31 mouse cellular contexts compared by ENCODE assay signal in genomic region chr9:116542793-116543192, GRCm38 (mm10).
DNase-seq lines count a peak whose midpoint lies in the region; ATAC-seq and TF ChIP-seq lines count a peak whose summit lies in the region.
"Had no signal": no experiment of that assay in that cellular context is flagged by ENCODE, and none has a peak within 500 bp of the region (broad histone marks: within the 10 kb centered on the region; RNA-seq: fewer than 3 reads in every experiment).

No protein-coding gene starts in this region.

- intact Hi-C loops in heart, postnatal 14 days (cut with DNase I) = no loop called here

- peak; percentile 37 for DNase-seq in heart, adult 11 months
- DNase-seq in heart, postnatal 14 days = no peak
- no peak for DNase-seq in stomach, postnatal 0 days (ENCODE audit: low spot score)
- DNase-seq in lung, postnatal 10 days = peak; percentile 38
- DNase-seq in embryo, embryonic 10 days (ENCODE audit: low spot score) = no peak
- DNase-seq in layer of hippocampus, adult 9-11 months = no peak
- DNase-seq: adrenal gland, postnatal 25 days; cerebellum, adult 8-10 months; cerebellum, postnatal 36 days; embryo, embryonic 11 days; gastrocnemius, postnatal 14 days; heart, postnatal 36 days; kidney, adult 2 months; kidney, postnatal 36 days; left cerebral cortex, postnatal 4 days; liver, embryonic 13.5 days; thymus, postnatal 14 days had no signal

- H3K36me3 ChIP-seq in stomach, embryonic 15.5 days = no peaks in the 10 kb centered on the region
- no peaks in the 10 kb centered on the region for H3K36me3 ChIP-seq in stomach, postnatal 0 days (ENCODE audit: control insufficient read depth, insufficient read depth, low read length)
- H3K36me3 ChIP-seq: embryonic facial prominence, embryonic 13.5 days; forebrain, embryonic 15.5 days; heart, embryonic 10.5 days; heart, embryonic 15.5 days; hindbrain, embryonic 12.5 days; intestine, embryonic 15.5 days; limb, embryonic 15.5 days; liver, embryonic 13.5 days; midbrain, embryonic 13.5 days; neural tube, embryonic 13.5 days had no signal

- H3K9ac ChIP-seq in stomach, embryonic 15.5 days = no peak overlapping the region
- H3K9ac ChIP-seq in stomach, postnatal 0 days (ENCODE audit: low read length) = no peak overlapping the region
- H3K9ac ChIP-seq: embryonic facial prominence, embryonic 13.5 days; forebrain, embryonic 15.5 days; heart, embryonic 15.5 days; hindbrain, embryonic 12.5 days; intestine, embryonic 15.5 days; limb, embryonic 15.5 days; liver, embryonic 13.5 days; midbrain, embryonic 13.5 days; neural tube, embryonic 13.5 days had no signal

- H3K27me3 ChIP-seq in stomach, embryonic 15.5 days (replicated peaks) = no peaks in the 10 kb centered on the region
- H3K27me3 ChIP-seq in stomach, postnatal 0 days (ENCODE audit: control insufficient read depth, insufficient read depth, low read length) = no peaks in the 10 kb centered on the region
- H3K27me3 ChIP-seq: embryonic facial prominence, embryonic 13.5 days; forebrain, embryonic 15.5 days; heart, embryonic 15.5 days; hindbrain, embryonic 12.5 days; intestine, embryonic 15.5 days; limb, embryonic 15.5 days; liver, embryonic 13.5 days; midbrain, embryonic 13.5 days; neural tube, embryonic 13.5 days had no signal

- no peak overlapping the region for H3K4me2 ChIP-seq in stomach, embryonic 15.5 days
- H3K4me2 ChIP-seq in stomach, postnatal 0 days (replicated peaks; ENCODE audit: low read depth) = no peak overlapping the region
- H3K4me2 ChIP-seq: embryonic facial prominence, embryonic 13.5 days; forebrain, embryonic 15.5 days; heart, embryonic 15.5 days; hindbrain, embryonic 12.5 days; intestine, embryonic 15.5 days; limb, embryonic 15.5 days; liver, embryonic 13.5 days; midbrain, embryonic 13.5 days; neural tube, embryonic 13.5 days had no signal

- no peak for TF ChIP-seq EP300 in stomach, postnatal 0 days (optimal IDR thresholded peaks at IDR 0.05)

- peak overlapping the region; percentile 35; the same call in 1 of the 2 replicates for H3K27ac ChIP-seq in stomach, embryonic 15.5 days
- H3K27ac ChIP-seq in stomach, postnatal 0 days (replicated peaks) = no peak overlapping the region; the same call in 1 of the 2 replicates
- H3K27ac ChIP-seq: embryonic facial prominence, embryonic 13.5 days; forebrain, embryonic 15.5 days; heart, embryonic 10.5 days; heart, embryonic 15.5 days; hindbrain, embryonic 12.5 days; hindbrain, postnatal 0 days; intestine, embryonic 15.5 days; layer of hippocampus, adult 2 months; liver, embryonic 13.5 days; macrophage; midbrain, embryonic 13.5 days; neural tube, embryonic 13.5 days had no signal

- WGBS in stomach, embryonic 15.5 days = 61% methylated on average over 4 of the region's 4 CpGs
- 47% methylated on average over 4 of the region's 4 CpGs for WGBS in stomach, postnatal 0 days

- no peaks in the 10 kb centered on the region for H3K4me1 ChIP-seq in stomach, embryonic 15.5 days
- H3K4me1 ChIP-seq in stomach, postnatal 0 days (replicated peaks; ENCODE audit: control insufficient read depth, insufficient read depth) = 0 out of 2 replicates have a peak, but pooled peaks cover 2% of the 10 kb centered on the region
- H3K4me1 ChIP-seq: forebrain, embryonic 15.5 days; heart, embryonic 10.5 days; heart, embryonic 15.5 days; hindbrain, embryonic 12.5 days; intestine, embryonic 15.5 days; limb, embryonic 15.5 days; liver, embryonic 13.5 days; midbrain, embryonic 13.5 days; neural tube, embryonic 13.5 days had no signal

- no peaks in the 10 kb centered on the region for H3K9me3 ChIP-seq in stomach, embryonic 15.5 days
- no peaks in the 10 kb centered on the region for H3K9me3 ChIP-seq in stomach, postnatal 0 days (ENCODE audit: control insufficient read depth, low read length)
- H3K9me3 ChIP-seq: embryonic facial prominence, embryonic 13.5 days; forebrain, embryonic 15.5 days; heart, embryonic 10.5 days; heart, embryonic 15.5 days; hindbrain, embryonic 12.5 days; intestine, embryonic 15.5 days; limb, embryonic 15.5 days; liver, embryonic 13.5 days; midbrain, embryonic 13.5 days; neural tube, embryonic 13.5 days had no signal

- ATAC-seq in stomach, embryonic 15.5 days (ENCODE audit: insufficient read depth, low FRiP score, low read depth) = no peak
- ATAC-seq in stomach, postnatal 0 days (ENCODE audit: low FRiP score, low TSS enrichment) = no peak
- ATAC-seq: CD4-positive, CD25-positive, alpha-beta regulatory T cell, adult 4 months; forebrain, embryonic 15.5 days; hindbrain, postnatal 0 days; intestine, embryonic 15.5 days; midbrain, embryonic 13.5 days had no signal

- no peak for TF ChIP-seq CTCF in stomach, postnatal 0 days (IDR thresholded peaks at IDR 0.05; ENCODE audit: low read depth)

- H3K4me3 ChIP-seq in stomach, embryonic 15.5 days (replicated peaks) = no peak overlapping the region
- H3K4me3 ChIP-seq in stomach, postnatal 0 days (ENCODE audit: low read depth, low read length) = no peak overlapping the region
- H3K4me3 ChIP-seq: embryonic facial prominence, embryonic 13.5 days; forebrain, embryonic 15.5 days; heart, embryonic 10.5 days; heart, embryonic 15.5 days; hindbrain, embryonic 12.5 days; intestine, embryonic 15.5 days; layer of hippocampus, adult 2 months; limb, embryonic 15.5 days; liver, embryonic 13.5 days; midbrain, embryonic 13.5 days; neural tube, embryonic 13.5 days had no signal

Comparison
In these comparisons a context has a peak if more than half of its experiments do, and no peak if none do; other contexts are left out.
1. DNase-seq: peak in heart, adult 11 months (single experiment) and lung, postnatal 10 days (single experiment); none in heart, postnatal 14 days (0 of 2), stomach, postnatal 0 days (single experiment), embryo, embryonic 10 days (single experiment) and layer of hippocampus, adult 9-11 months (single experiment).